Mouse (Mus musculus): Measurements from ENCODE around the gene Vangl2. TPM values are rescaled to one million over a fixed set of nuclear protein-coding genes. Genes with fewer than 3 reads are reported as not detected.

The Vangl2 gene
- total and polyA plus RNA-seq, 2 experiments from 2014 or later, result 36.5 to 86.6 TPM

DNA sequence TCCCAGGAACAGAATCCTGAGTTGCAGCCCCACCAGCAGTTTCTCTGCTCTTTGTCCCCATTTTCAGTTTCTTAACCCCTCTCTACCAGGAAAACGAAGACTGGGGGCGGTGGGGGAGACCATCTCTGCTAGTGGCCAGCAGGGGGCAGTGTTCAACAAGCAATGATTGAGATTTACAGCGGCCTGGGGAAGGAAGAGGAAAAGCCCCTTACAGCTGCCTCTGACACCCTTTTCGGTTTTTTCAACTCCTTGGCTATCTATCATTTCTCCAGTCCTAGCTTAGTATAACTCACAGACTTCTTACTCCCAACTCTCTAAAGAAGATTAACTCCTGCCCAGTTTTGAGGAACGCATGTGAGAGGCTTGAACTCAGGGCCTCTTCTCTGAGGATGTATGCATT is 18.7 kb upstream of the Vangl2 start:
- ATAC-seq, result peak; percentile 52; the same call in 1 of the 2 replicates
- TF ChIP-seq CTCF (IDR thresholded peaks at IDR 0.05; ENCODE audit: low read depth), result peak; percentile 88
- 11% methylated on average over 5 of the region's 5 CpGs for WGBS

DNA sequence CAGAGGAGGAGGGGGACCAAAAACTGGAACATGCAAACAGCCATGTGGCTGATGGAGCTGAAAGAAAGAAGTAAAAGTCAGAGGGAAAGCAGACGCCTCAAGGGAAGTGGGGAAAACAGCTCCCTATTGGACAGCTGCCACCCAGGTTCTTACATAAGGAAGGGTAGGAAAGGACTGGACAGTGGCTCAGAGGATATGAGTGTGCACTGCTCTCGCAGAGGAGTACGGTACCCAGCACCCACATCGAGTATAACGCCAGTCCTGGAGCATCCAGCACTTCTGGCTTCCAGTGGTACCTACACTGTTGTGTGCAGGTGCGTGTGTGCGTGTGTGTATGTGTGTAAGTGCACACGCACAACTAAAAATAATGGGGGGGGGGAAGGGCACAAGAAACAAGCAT is 18.2 kb upstream of the Vangl2 start:
- no peak overlapping the region for H3K4me2 ChIP-seq (ENCODE audit: low read depth, low read length)
- no peak for TF ChIP-seq CTCF (IDR thresholded peaks at IDR 0.05; ENCODE audit: low read depth)
- WGBS, result 73% methylated on average over 8 of the region's 8 CpGs
- ATAC-seq, result no peak
- H3K9ac ChIP-seq (replicated peaks; ENCODE audit: low read length), result no peak overlapping the region
- H3K4me1 ChIP-seq (ENCODE audit: insufficient read depth, low read length), result peaks cover 8% of the 10 kb centered on the region; the same call in 1 of the 2 replicates
- no peaks in the 10 kb centered on the region for H3K27me3 ChIP-seq (ENCODE audit: insufficient read depth, low read length)
- no peak overlapping the region for H3K4me3 ChIP-seq (ENCODE audit: low read length)
- no peak for DNase-seq (ENCODE audit: low spot score)
- no peak overlapping the region for H3K27ac ChIP-seq
- no peaks in the 10 kb centered on the region for H3K9me3 ChIP-seq (ENCODE audit: low read length)
- H3K36me3 ChIP-seq (ENCODE audit: insufficient read depth, low read length), result no peaks in the 10 kb centered on the region

More for the DNA sequence above, 18.7 kb upstream of the Vangl2 start:
- H3K9me3 ChIP-seq (ENCODE audit: low read length), result no peaks in the 10 kb centered on the region
- H3K4me3 ChIP-seq (ENCODE audit: low read length), result no peak overlapping the region
- H3K27ac ChIP-seq, result no peak overlapping the region
- H3K36me3 ChIP-seq (ENCODE audit: insufficient read depth, low read length), result no peaks in the 10 kb centered on the region
- peaks cover 8% of the 10 kb centered on the region; the same call in 1 of the 2 replicates for H3K4me1 ChIP-seq (ENCODE audit: insufficient read depth, low read length)
- no peak overlapping the region for H3K9ac ChIP-seq (replicated peaks; ENCODE audit: low read length)
- no peaks in the 10 kb centered on the region for H3K27me3 ChIP-seq (ENCODE audit: insufficient read depth, low read length)
- peak; percentile 88 for DNase-seq (ENCODE audit: low spot score)
- H3K4me2 ChIP-seq (ENCODE audit: low read depth, low read length), result no peak overlapping the region

DNA sequence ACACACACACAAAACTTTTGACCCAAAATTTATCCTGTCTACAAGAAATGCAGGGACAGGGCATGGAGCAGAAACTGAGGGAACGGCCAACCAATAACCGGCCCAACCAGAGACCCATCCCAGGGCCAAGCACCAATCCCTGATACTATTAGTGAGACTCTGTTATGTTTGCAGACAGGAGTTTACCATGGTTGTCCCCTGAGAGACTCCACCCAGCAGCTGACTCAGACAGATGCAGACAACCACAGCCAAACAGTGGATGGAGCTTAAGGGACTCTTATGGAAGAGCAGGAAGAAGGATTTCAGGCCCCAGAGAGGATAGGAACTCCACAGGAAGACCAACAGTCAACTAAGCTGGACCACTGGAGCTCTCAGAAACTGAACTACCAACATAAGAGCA is 1.7 kb upstream of the Vangl2 start:
- DNase-seq (ENCODE audit: low spot score) (no peak), ATAC-seq (no peak)
- Histone ChIP-seq H3K36me3 (ENCODE audit: insufficient read depth, low read length) (no peaks in the 10 kb centered on the region), H3K9me3 (ENCODE audit: low read length) (no peaks in the 10 kb centered on the region), H3K4me2 (ENCODE audit: low read depth, low read length) (no peak overlapping the region), H3K4me3 (ENCODE audit: low read length) (no peak overlapping the region), H3K27ac (no peak overlapping the region), H3K27me3 (ENCODE audit: insufficient read depth, low read length) (no peaks in the 10 kb centered on the region), H3K9ac (replicated peaks; ENCODE audit: low read length) (no peak overlapping the region), H3K4me1 (ENCODE audit: insufficient read depth, low read length) (peaks cover 8% of the 10 kb centered on the region; the same call in 1 of the 2 replicates)
- 90% methylated on average over 2 of the region's 2 CpGs for WGBS
- no peak for TF ChIP-seq CTCF (IDR thresholded peaks at IDR 0.05; ENCODE audit: low read depth)

DNA sequence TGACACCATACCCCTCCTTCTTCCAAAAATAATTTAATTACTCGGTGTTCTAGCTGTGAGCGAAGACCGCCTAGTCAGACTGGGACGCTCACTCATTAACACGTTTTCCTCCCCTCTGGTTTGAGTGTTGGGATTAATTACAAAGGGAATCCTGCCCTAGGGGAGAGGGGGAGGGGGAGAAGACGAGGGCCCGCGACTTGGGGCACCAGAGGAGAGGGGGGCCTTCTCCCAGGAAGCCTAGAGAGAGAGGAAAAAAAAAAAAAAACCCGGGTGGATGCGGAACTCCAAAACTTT is 488 bp downstream of the Vangl2 start:
- Histone ChIP-seq H3K9ac (replicated peaks; ENCODE audit: low read length) (peak overlapping the region; percentile 80), H3K4me3 (ENCODE audit: low read length) (peak overlapping the region; percentile 76), H3K36me3 (ENCODE audit: insufficient read depth, low read length) (no peaks in the 10 kb centered on the region), H3K27me3 (ENCODE audit: insufficient read depth, low read length) (no peaks in the 10 kb centered on the region), H3K4me1 (ENCODE audit: insufficient read depth, low read length) (peaks cover 22% of the 10 kb centered on the region), H3K9me3 (ENCODE audit: low read length) (no peaks in the 10 kb centered on the region), H3K4me2 (ENCODE audit: low read depth, low read length) (peak overlapping the region; percentile 77), H3K27ac (peak overlapping the region; percentile 92)
- WGBS, result 10% methylated on average over 10 of the region's 10 CpGs
- DNase-seq (ENCODE audit: low spot score) (no peak), ATAC-seq (no peak; the same call in 1 of the 2 replicates)
- no peak for TF ChIP-seq CTCF (IDR thresholded peaks at IDR 0.05; ENCODE audit: low read depth)

DNA sequence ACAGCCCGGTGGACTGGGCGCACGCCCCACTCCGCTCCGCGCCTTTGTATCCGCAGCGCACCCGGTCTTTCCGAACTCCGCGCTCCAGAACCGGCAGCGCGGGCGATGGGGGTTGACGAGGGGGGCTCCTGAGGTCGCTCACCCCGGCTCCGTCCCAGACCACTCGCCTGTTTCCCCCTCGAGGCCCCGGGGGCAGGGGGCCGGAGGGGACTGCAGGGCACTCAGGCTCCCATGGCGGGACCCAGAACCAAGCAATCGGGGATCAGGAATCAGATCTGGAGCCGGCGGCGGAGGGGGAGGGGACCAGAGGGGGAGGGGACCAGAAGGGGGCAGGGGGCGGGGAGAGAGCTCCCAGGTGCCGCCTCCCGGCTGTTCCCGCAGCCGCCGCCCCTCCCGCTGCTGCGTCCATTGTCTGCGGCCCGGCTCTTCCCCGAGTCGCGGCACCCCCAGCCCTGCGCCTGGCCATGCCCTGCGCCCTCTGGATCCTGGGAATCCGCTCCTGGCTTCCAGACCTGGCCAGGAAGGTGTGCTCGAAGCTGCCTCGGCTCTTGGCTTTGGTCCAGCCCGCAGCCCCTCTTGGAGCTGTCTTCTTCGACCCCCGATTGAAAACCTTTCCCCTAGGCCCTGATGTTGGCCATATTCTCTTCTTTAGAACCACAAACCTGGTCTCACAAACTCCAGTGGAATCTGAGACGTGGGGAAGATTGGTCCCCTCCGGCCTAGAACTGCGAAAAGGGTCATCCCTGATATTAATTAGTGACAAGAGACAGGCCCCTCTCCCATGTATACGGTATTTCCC is 1.0 kb downstream of the Vangl2 start:
- H3K36me3 ChIP-seq (ENCODE audit: insufficient read depth, low read length), result no peaks in the 10 kb centered on the region
- ATAC-seq, result peak; percentile 88
- peak overlapping the region; percentile 76 for H3K4me3 ChIP-seq (ENCODE audit: low read length)
- DNase-seq (ENCODE audit: low spot score), result peak; percentile 94
- H3K9ac ChIP-seq (replicated peaks; ENCODE audit: low read length), result peak overlapping the region; percentile 80
- 1% methylated on average over 44 of the region's 54 CpGs for WGBS
- peaks cover 24% of the 10 kb centered on the region for H3K4me1 ChIP-seq (ENCODE audit: insufficient read depth, low read length)
- peak overlapping the region; percentile 77 for H3K4me2 ChIP-seq (ENCODE audit: low read depth, low read length)
- no peaks in the 10 kb centered on the region for H3K9me3 ChIP-seq (ENCODE audit: low read length)
- H3K27me3 ChIP-seq (ENCODE audit: insufficient read depth, low read length), result no peaks in the 10 kb centered on the region
- TF ChIP-seq CTCF (IDR thresholded peaks at IDR 0.05; ENCODE audit: low read depth), result no peak
- peak overlapping the region; percentile 92 for H3K27ac ChIP-seq

DNA sequence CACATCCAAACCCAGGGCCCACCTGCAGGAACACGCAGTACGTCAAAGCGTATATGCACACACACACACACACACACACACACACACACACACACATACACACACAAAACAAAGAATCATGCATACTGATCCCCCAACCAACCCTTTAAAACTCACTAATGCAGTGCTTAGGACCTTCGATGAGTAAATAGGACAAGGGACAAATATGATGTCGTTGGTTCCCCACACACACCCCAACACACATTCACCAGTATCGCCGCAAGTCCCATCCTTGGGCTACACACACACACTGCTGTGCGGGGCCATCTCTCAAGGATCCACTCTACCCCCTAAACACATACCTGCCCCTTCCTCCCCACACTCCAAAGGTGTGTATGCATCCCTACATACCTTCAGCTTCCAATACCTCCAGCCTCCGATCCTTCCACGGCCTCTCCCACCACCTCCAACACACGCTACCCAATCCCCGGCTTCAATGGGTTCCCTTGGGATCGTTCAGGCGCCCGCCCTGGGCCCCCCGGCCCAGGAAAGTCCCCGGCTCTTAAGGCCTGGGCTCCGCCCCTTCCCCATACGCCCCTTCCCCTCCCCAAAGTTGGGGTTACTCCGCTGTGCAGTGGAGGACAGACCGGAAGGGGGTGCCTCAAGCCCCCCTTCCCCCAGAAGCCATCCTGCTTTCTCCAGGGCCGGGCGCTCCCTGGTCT is 1.9 kb downstream of the Vangl2 start:
- Histone ChIP-seq H3K9me3 (ENCODE audit: low read length) (no peaks in the 10 kb centered on the region), H3K27me3 (ENCODE audit: insufficient read depth, low read length) (no peaks in the 10 kb centered on the region), H3K36me3 (ENCODE audit: insufficient read depth, low read length) (no peaks in the 10 kb centered on the region), H3K27ac (peak overlapping the region; percentile 92), H3K4me3 (ENCODE audit: low read length) (peak overlapping the region; percentile 76), H3K4me1 (ENCODE audit: insufficient read depth, low read length) (peaks cover 26% of the 10 kb centered on the region), H3K9ac (replicated peaks; ENCODE audit: low read length) (peak overlapping the region; percentile 80), H3K4me2 (ENCODE audit: low read depth, low read length) (peak overlapping the region; percentile 77)
- no peak for TF ChIP-seq CTCF (IDR thresholded peaks at IDR 0.05; ENCODE audit: low read depth)
- ATAC-seq, result peak; percentile 82
- WGBS, result 1% methylated on average over 23 of the region's 23 CpGs
- peak; percentile 85 for DNase-seq (ENCODE audit: low spot score)
